In genomic region chr2:166039681-166040080, GRCm38 (mm10) we compare ENCODE assay signal across 28 mouse cellular contexts. TPM values are rescaled to one million over a fixed set of nuclear protein-coding genes. Genes with fewer than 3 reads are reported as not detected.
DNase-seq lines count a peak whose midpoint lies in the region; ATAC-seq and TF ChIP-seq lines count a peak whose summit lies in the region.
"Had no signal": no experiment of that assay in that cellular context is flagged by ENCODE, and none has a peak within 500 bp of the region (broad histone marks: within the 10 kb centered on the region; RNA-seq: fewer than 3 reads in every experiment).

No protein-coding gene starts in this region.

- no peak overlapping the region for H3K4me2 ChIP-seq in embryonic facial prominence, embryonic 12.5 days (replicated peaks)
- H3K4me2 ChIP-seq in kidney, embryonic 16.5 days (replicated peaks; ENCODE audit: low read depth, low read length) = no peak overlapping the region
- no peak overlapping the region for H3K4me2 ChIP-seq in hindbrain, postnatal 0 days (ENCODE audit: low read depth, low read length)
- H3K4me2 ChIP-seq: embryonic facial prominence, embryonic 15.5 days; hindbrain, embryonic 13.5 days had no signal

- H3K9me3 ChIP-seq in embryonic facial prominence, embryonic 12.5 days = no peaks in the 10 kb centered on the region
- H3K9me3 ChIP-seq in embryonic facial prominence, embryonic 10.5 days = no peaks in the 10 kb centered on the region
- no peaks in the 10 kb centered on the region for H3K9me3 ChIP-seq in kidney, embryonic 16.5 days (ENCODE audit: low read length)
- H3K9me3 ChIP-seq in hindbrain, postnatal 0 days (ENCODE audit: low read length) = no peaks in the 10 kb centered on the region
- H3K9me3 ChIP-seq: embryonic facial prominence, embryonic 15.5 days; G1E; hindbrain, embryonic 10.5 days; hindbrain, embryonic 13.5 days had no signal

- H3K27ac ChIP-seq in embryonic facial prominence, embryonic 12.5 days = 0 out of 2 replicates have a peak overlapping the region, but pooled peaks have one; percentile 11
- no peak overlapping the region; the same call in 1 of the 2 replicates for H3K27ac ChIP-seq in embryonic facial prominence, embryonic 10.5 days (replicated peaks)
- H3K27ac ChIP-seq in kidney, embryonic 16.5 days (ENCODE audit: low read length) = no peak overlapping the region
- H3K27ac ChIP-seq in hindbrain, postnatal 0 days = no peak overlapping the region
- H3K27ac ChIP-seq: embryonic facial prominence, embryonic 15.5 days; gastrocnemius, adult 2 months; hindbrain, embryonic 10.5 days; hindbrain, embryonic 13.5 days had no signal

- ATAC-seq in embryonic facial prominence, embryonic 12.5 days (ENCODE audit: insufficient number of reproducible peaks, insufficient read depth, low FRiP score, low TSS enrichment) = no peak
- ATAC-seq in kidney, embryonic 16.5 days (ENCODE audit: low FRiP score, low TSS enrichment) = no peak
- ATAC-seq in hindbrain, postnatal 0 days = no peak
- ATAC-seq: forebrain, embryonic 14.5 days; forebrain, postnatal 0 days; hindbrain, embryonic 16.5 days; inflammation-experienced regulatory T-cells, adult 6 months; Patski had no signal

- no peak overlapping the region for H3K9ac ChIP-seq in embryonic facial prominence, embryonic 12.5 days
- H3K9ac ChIP-seq in kidney, embryonic 16.5 days (replicated peaks; ENCODE audit: low read length) = no peak overlapping the region
- H3K9ac ChIP-seq in hindbrain, postnatal 0 days (replicated peaks; ENCODE audit: low read length) = no peak overlapping the region
- H3K9ac ChIP-seq: embryonic facial prominence, embryonic 15.5 days; forebrain, postnatal 0 days; hindbrain, embryonic 13.5 days had no signal

- WGBS in embryonic facial prominence, embryonic 12.5 days = 75% methylated on average over 4 of the region's 4 CpGs
- 88% methylated on average over 4 of the region's 4 CpGs for WGBS in embryonic facial prominence, embryonic 10.5 days
- 85% methylated on average over 4 of the region's 4 CpGs for WGBS in kidney, embryonic 16.5 days
- WGBS in hindbrain, postnatal 0 days = 83% methylated on average over 4 of the region's 4 CpGs

- no peak for TF ChIP-seq CTCF in hindbrain, postnatal 0 days (IDR thresholded peaks at IDR 0.05; ENCODE audit: low read depth)

- no peaks in the 10 kb centered on the region for H3K36me3 ChIP-seq in embryonic facial prominence, embryonic 12.5 days
- peaks cover 7% of the 10 kb centered on the region; the same call in 1 of the 2 replicates for H3K36me3 ChIP-seq in embryonic facial prominence, embryonic 10.5 days (replicated peaks)
- 0 out of 2 replicates have a peak, but pooled peaks cover 2% of the 10 kb centered on the region for H3K36me3 ChIP-seq in kidney, embryonic 16.5 days (ENCODE audit: insufficient read depth, low read length)
- peaks cover 3% of the 10 kb centered on the region; the same call in 1 of the 2 replicates for H3K36me3 ChIP-seq in hindbrain, postnatal 0 days (ENCODE audit: insufficient read depth, low read length)
- H3K36me3 ChIP-seq: embryonic facial prominence, embryonic 15.5 days; G1E; hindbrain, embryonic 13.5 days had no signal

- no peak for DNase-seq in embryonic facial prominence, embryonic 10.5 days (ENCODE audit: low spot score)
- peak; percentile 39 for DNase-seq in kidney, adult 11 months
- peak; percentile 65 for DNase-seq in kidney, adult 9 months
- no peak for DNase-seq in kidney, postnatal 14 days
- peak; percentile 47 to 68 for DNase-seq in kidney, postnatal 25 days
- no peak for DNase-seq in hindbrain, postnatal 0 days (ENCODE audit: low spot score)
- DNase-seq: adrenal gland, postnatal 14 days; B cell, adult 2 months; cerebellum, adult 11-12 months; cerebellum, adult 8-10 months; cerebellum, postnatal 10 days; cerebellum, postnatal 36 days; embryo, embryonic 11 days; forebrain, postnatal 0 days; gastrocnemius, adult 2 months; gastrocnemius, postnatal 14 days; heart, adult 18-20 months had no signal

- no peaks in the 10 kb centered on the region for H3K27me3 ChIP-seq in embryonic facial prominence, embryonic 12.5 days
- no peaks in the 10 kb centered on the region for H3K27me3 ChIP-seq in embryonic facial prominence, embryonic 10.5 days (replicated peaks; ENCODE audit: low read depth, poor library complexity, severe bottlenecking)
- H3K27me3 ChIP-seq in kidney, embryonic 16.5 days (ENCODE audit: insufficient read depth, low read length) = no peaks in the 10 kb centered on the region
- no peaks in the 10 kb centered on the region for H3K27me3 ChIP-seq in hindbrain, postnatal 0 days (ENCODE audit: insufficient read depth, low read length)
- H3K27me3 ChIP-seq: CH12.LX; embryonic facial prominence, embryonic 15.5 days; hindbrain, embryonic 13.5 days; Patski had no signal

- H3K4me3 ChIP-seq in embryonic facial prominence, embryonic 12.5 days = no peak overlapping the region
- H3K4me3 ChIP-seq in embryonic facial prominence, embryonic 10.5 days = no peak overlapping the region
- H3K4me3 ChIP-seq in kidney, embryonic 16.5 days (ENCODE audit: low read length) = no peak overlapping the region
- no peak overlapping the region for H3K4me3 ChIP-seq in hindbrain, postnatal 0 days (ENCODE audit: low read length)
- H3K4me3 ChIP-seq: embryonic facial prominence, embryonic 15.5 days; gastrocnemius, adult 2 months; hindbrain, embryonic 10.5 days; hindbrain, embryonic 13.5 days had no signal

- peaks cover 38% of the 10 kb centered on the region for H3K4me1 ChIP-seq in embryonic facial prominence, embryonic 12.5 days
- H3K4me1 ChIP-seq in embryonic facial prominence, embryonic 10.5 days = peaks cover 56% of the 10 kb centered on the region
- H3K4me1 ChIP-seq in kidney, embryonic 16.5 days (ENCODE audit: insufficient read depth, low read length) = peaks cover 35% of the 10 kb centered on the region
- no peaks in the 10 kb centered on the region for H3K4me1 ChIP-seq in hindbrain, postnatal 0 days (ENCODE audit: insufficient read depth, low read length)

RNA-seq across cellular contexts. Expression of gene Ncoa3, which starts 47.2 kb away (rescaled TPM):
- 16.6 and 17.4 TPM in 2 replicates for polyA plus RNA-seq in embryonic facial prominence, embryonic 12.5 days (2016; fragmentation: Nextera tagmentation; extraction: Ambion mirVana)
- 16.0 TPM in 2 replicates for polyA plus RNA-seq in embryonic facial prominence, embryonic 10.5 days (2016; fragmentation: Nextera tagmentation; extraction: Ambion mirVana)
- polyA plus RNA-seq in kidney, embryonic 16.5 days (2015; fragmentation: Nextera tagmentation; extraction: Ambion mirVana) = 19.1 and 22.8 TPM in 2 replicates
- total RNA-seq in hindbrain, postnatal 0 days (2014; rRNA removed) = 28.3 and 29.2 TPM in 2 replicates
- polyA plus RNA-seq in hindbrain, postnatal 0 days (2015; fragmentation: Nextera tagmentation; extraction: Ambion mirVana) = 10.7 and 10.8 TPM in 2 replicates

Comparison
In these comparisons a context has a peak if more than half of its experiments do, and no peak if none do; other contexts are left out.
1. DNase-seq: peak in kidney, adult 11 months (single experiment), kidney, adult 9 months (single experiment) and kidney, postnatal 25 days (2 of 2); none in embryonic facial prominence, embryonic 10.5 days (single experiment), kidney, postnatal 14 days (single experiment) and hindbrain, postnatal 0 days (single experiment).